ENCODE assay signal across 21 mouse cellular contexts in the genomic region with DNA sequence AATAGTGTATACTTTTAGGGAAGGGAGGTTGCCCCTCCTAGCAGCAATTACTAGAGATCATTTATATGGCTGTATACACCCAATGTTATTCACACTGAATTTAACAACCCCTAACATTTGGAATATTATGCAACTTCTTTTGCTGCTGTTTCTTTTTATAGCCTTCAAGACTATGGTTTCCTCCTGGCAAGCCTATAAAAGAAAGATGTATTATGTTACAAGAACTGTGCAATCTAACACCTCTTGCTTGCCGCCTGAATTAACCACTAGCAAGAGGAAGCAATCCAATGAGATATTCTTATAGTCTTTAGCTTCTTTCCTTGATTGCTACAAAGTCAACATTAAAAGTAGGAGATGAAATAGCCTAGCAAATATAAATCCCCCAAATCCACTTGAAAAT. TPM values are rescaled to one million over a fixed set of nuclear protein-coding genes. Genes with fewer than 3 reads are reported as not detected.
DNase-seq lines count a peak whose midpoint lies in the region; ATAC-seq lines count a peak whose summit lies in the region.
"Had no signal": no experiment of that assay in that cellular context is flagged by ENCODE, and none has a peak within 500 bp of the region (broad histone marks: within the 10 kb centered on the region; RNA-seq: fewer than 3 reads in every experiment).

No protein-coding gene starts in this region.

- no peak overlapping the region for H3K27ac ChIP-seq in kidney, embryonic 15.5 days
- no peak overlapping the region for H3K27ac ChIP-seq in kidney, embryonic 14.5 days (ENCODE audit: low read depth, low read length)
- H3K27ac ChIP-seq: embryonic facial prominence, embryonic 15.5 days; forebrain, embryonic 10.5 days; hindbrain, embryonic 12.5 days had no signal

- H3K36me3 ChIP-seq in kidney, embryonic 15.5 days: no peaks in the 10 kb centered on the region
- no peaks in the 10 kb centered on the region for H3K36me3 ChIP-seq in kidney, embryonic 14.5 days (ENCODE audit: control insufficient read depth, insufficient read depth, low read length)
- H3K36me3 ChIP-seq: embryonic facial prominence, embryonic 15.5 days; forebrain, embryonic 10.5 days; heart, embryonic 12.5 days; hindbrain, embryonic 12.5 days had no signal

- H3K9ac ChIP-seq in kidney, embryonic 15.5 days: no peak overlapping the region
- H3K9ac ChIP-seq in kidney, embryonic 14.5 days (ENCODE audit: low read depth, low read length): no peak overlapping the region
- H3K9ac ChIP-seq: embryonic facial prominence, embryonic 15.5 days; heart, embryonic 12.5 days; hindbrain, embryonic 12.5 days had no signal

- H3K4me2 ChIP-seq in kidney, embryonic 15.5 days: no peak overlapping the region
- no peak overlapping the region for H3K4me2 ChIP-seq in kidney, embryonic 14.5 days (replicated peaks; ENCODE audit: low read depth, low read length)
- H3K4me2 ChIP-seq: embryonic facial prominence, embryonic 15.5 days; heart, embryonic 12.5 days; hindbrain, embryonic 12.5 days had no signal

- 17% methylated on average over 1 of the region's 1 CpGs for WGBS in kidney, embryonic 15.5 days
- 17% methylated on average over 1 of the region's 1 CpGs for WGBS in kidney, embryonic 14.5 days
- WGBS in large intestine, adult 2 months: 19% methylated on average over 1 of the region's 1 CpGs

- no peaks in the 10 kb centered on the region for H3K27me3 ChIP-seq in kidney, embryonic 15.5 days
- no peaks in the 10 kb centered on the region for H3K27me3 ChIP-seq in kidney, embryonic 14.5 days (ENCODE audit: control insufficient read depth, insufficient read depth, low read length)
- H3K27me3 ChIP-seq: embryonic facial prominence, embryonic 15.5 days; heart, embryonic 12.5 days; hindbrain, embryonic 12.5 days had no signal

- DNase-seq in brain, adult 2 months (ENCODE audit: low read depth, low spot score): peak; percentile 30
- peak; percentile 4 for DNase-seq in large intestine, adult 2 months (ENCODE audit: low read depth, low spot score)
- DNase-seq in adrenal gland, postnatal 36 days: no peak
- DNase-seq in left cerebral cortex, adult 18-20 months (ENCODE audit: low spot score in 2 of 2): no peak
- DNase-seq: adrenal gland, adult 2 months; adrenal gland, postnatal 25 days; cerebellum, adult 11 months; cerebellum, adult 9-10 months; cerebellum, postnatal 25 days; gastrocnemius, postnatal 10 days; heart, postnatal 36 days had no signal

- no peaks in the 10 kb centered on the region for H3K4me1 ChIP-seq in kidney, embryonic 15.5 days
- no peaks in the 10 kb centered on the region for H3K4me1 ChIP-seq in kidney, embryonic 14.5 days (ENCODE audit: control insufficient read depth, insufficient read depth, low read length)
- H3K4me1 ChIP-seq: embryonic facial prominence, embryonic 15.5 days; forebrain, embryonic 10.5 days; heart, embryonic 12.5 days; hindbrain, embryonic 12.5 days had no signal

- H3K4me3 ChIP-seq in kidney, embryonic 15.5 days (replicated peaks): no peak overlapping the region
- no peak overlapping the region for H3K4me3 ChIP-seq in kidney, embryonic 14.5 days (ENCODE audit: low read length)
- H3K4me3 ChIP-seq: embryonic facial prominence, embryonic 15.5 days; erythroblast, embryonic 14.5 days; forebrain, embryonic 10.5 days; heart, embryonic 12.5 days; hindbrain, embryonic 12.5 days had no signal

- H3K9me3 ChIP-seq in kidney, embryonic 15.5 days (replicated peaks): no peaks in the 10 kb centered on the region
- H3K9me3 ChIP-seq in kidney, embryonic 14.5 days (ENCODE audit: control insufficient read depth, low read length): no peaks in the 10 kb centered on the region
- H3K9me3 ChIP-seq: embryonic facial prominence, embryonic 15.5 days; forebrain, embryonic 10.5 days; heart, embryonic 12.5 days; hindbrain, embryonic 12.5 days had no signal

- peak; percentile 54; the same call in 1 of the 2 replicates for ATAC-seq in kidney, embryonic 15.5 days (replicated peaks; ENCODE audit: low FRiP score)
- ATAC-seq in kidney, embryonic 14.5 days (ENCODE audit: low FRiP score, low TSS enrichment): no peak
- ATAC-seq: forebrain, embryonic 14.5 days; hindbrain, embryonic 16.5 days; inflammation-experienced regulatory T-cells, adult 6 months had no signal

RNA-seq across cellular contexts. Expression of a gene that starts 57.5 kb away (rescaled TPM):
- 0.30 TPM in 1 of 2 replicates, not detected in the other for polyA plus RNA-seq in kidney, embryonic 15.5 days (2015; fragmentation: Nextera tagmentation; extraction: Ambion mirVana)
- 0.39 TPM in 1 of 2 replicates, not detected in the other for polyA plus RNA-seq in kidney, embryonic 14.5 days (2014; fragmentation: Nextera tagmentation; extraction: Ambion mirVana)
- polyA plus RNA-seq in large intestine, adult 2 months (2012; rRNA removed): 0.43 and 0.86 TPM in 2 replicates
- total RNA-seq in adrenal gland, postnatal 36 days (2021): 1 to 10 TPM; 4.1 to 5.0 TPM
- 1 to 10 TPM; 5.3 to 7.0 TPM for total RNA-seq in left cerebral cortex, adult 18-20 months (2021)
- polyA plus RNA-seq: forebrain, embryonic 10.5 days; forebrain, embryonic 14.5 days; heart, embryonic 12.5 days had no signal

Comparison
In these comparisons a context has a peak if more than half of its experiments do, and no peak if none do; other contexts are left out.
1. DNase-seq: peak in brain, adult 2 months (single experiment) and large intestine, adult 2 months (single experiment); none in adrenal gland, postnatal 36 days (0 of 2) and left cerebral cortex, adult 18-20 months (0 of 2).